Mouse (Mus musculus): ENCODE data around the gene Dock1. TPM values are rescaled to one million over a fixed set of nuclear protein-coding genes. Genes with fewer than 3 reads are reported as not detected.

The Dock1 gene
- polyA plus RNA-seq, 1 experiment from 2014 or later = 40.3 TPM

DNA sequence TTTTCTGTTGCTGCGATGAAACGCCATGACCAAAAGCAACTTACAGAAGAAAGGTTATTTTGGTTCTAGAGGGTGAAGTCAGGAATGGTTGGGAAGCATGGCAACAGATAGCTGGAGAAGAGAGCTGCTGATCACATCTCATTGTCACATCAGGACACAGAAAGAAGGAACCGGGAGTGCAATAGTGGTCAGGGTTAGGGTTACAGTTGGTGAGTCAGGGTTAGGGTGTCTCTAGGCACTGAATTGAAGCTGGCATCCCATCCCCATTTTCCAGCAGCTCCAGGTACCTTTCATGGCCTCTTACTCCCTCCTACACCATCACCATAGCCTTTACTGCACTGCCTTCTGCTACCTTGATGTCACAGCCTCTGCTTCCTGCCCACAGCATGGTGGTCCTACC, 523.7 kb downstream of the Dock1 start:
- 92% methylated on average over 3 of the region's 3 CpGs for WGBS
- Histone ChIP-seq H3K4me1 (no peaks in the 10 kb centered on the region), H3K4me3 (no peak overlapping the region), H3K9me3 (no peaks in the 10 kb centered on the region), H3K36me3 (replicated peaks) (no peaks in the 10 kb centered on the region), H3K27me3 (replicated peaks; ENCODE audit: low read depth, poor library complexity, severe bottlenecking) (no peaks in the 10 kb centered on the region), H3K27ac (replicated peaks) (no peak overlapping the region)
- DNase-seq (ENCODE audit: low spot score) = no peak

DNA sequence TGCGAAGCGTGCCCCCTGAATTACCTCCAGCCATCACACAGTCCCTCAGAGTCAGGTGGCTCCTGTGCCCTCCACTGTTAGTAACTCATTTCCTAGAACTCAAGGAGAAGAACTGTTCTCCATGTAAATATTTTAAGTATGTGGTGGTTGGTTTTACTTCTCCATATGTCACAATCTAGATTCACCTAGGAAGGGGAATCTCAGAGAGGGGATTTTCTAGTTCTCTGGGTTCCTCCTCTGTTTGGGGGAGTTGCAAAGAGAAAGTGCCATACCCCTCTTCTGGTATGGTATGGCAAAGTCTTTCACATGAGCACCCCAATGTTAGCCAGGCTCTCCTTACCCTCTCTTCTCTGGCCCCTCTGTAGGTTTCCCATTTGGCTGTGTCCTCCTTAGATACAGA, 525.2 kb downstream of the Dock1 start:
- Histone ChIP-seq H3K27me3 (replicated peaks; ENCODE audit: low read depth, poor library complexity, severe bottlenecking) (no peaks in the 10 kb centered on the region), H3K4me1 (no peaks in the 10 kb centered on the region), H3K4me3 (no peak overlapping the region), H3K27ac (replicated peaks) (no peak overlapping the region), H3K9me3 (no peaks in the 10 kb centered on the region), H3K36me3 (replicated peaks) (no peaks in the 10 kb centered on the region)
- WGBS = 98% methylated on average over 2 of the region's 2 CpGs
- no peak for DNase-seq (ENCODE audit: low spot score)

DNA sequence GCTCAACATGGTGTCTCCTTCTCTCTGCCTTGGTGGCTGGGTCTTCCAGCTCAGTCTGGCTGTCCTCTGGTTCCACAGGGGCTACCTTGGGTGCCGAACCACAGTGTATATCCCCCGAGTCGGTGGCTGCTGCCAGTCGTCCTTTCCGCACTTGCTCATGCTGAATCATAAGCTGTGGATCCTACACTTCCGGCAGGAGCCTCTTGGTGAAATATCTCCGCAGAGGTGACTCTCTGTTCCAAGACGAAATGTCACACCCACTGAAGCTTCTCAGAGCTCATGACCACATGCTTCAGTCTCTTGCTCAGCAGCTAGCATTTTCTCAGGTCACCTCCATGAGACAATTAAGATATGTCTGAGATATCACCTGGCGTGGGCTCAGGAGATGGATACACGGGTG, 526.4 kb downstream of the Dock1 start:
- DNase-seq (ENCODE audit: low spot score) = no peak
- Histone ChIP-seq H3K9me3 (no peaks in the 10 kb centered on the region), H3K4me3 (no peak overlapping the region), H3K36me3 (replicated peaks) (no peaks in the 10 kb centered on the region), H3K27me3 (replicated peaks; ENCODE audit: low read depth, poor library complexity, severe bottlenecking) (no peaks in the 10 kb centered on the region), H3K27ac (replicated peaks) (no peak overlapping the region), H3K4me1 (no peaks in the 10 kb centered on the region)
- 91% methylated on average over 10 of the region's 10 CpGs for WGBS

DNA sequence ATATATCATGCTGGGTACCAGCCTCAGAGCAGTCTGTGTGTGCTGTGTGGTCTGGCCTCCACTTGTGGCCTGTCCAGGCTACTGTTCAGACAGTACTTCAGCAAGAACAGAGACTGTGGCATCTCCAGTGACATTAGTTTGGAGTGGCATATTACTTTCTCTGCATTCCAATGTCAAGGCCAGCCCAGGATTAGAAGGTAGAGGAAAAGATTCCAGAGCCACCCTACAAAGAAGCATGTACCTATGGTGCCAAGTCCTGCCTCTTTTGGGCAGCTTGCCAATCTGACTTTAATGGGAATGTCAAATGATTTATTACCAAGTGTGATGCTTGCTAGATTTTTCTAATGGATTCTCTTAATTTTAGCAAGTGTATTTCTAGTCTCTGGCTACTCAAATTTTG, 533.5 kb downstream of the Dock1 start:
- Histone ChIP-seq H3K4me1 (no peaks in the 10 kb centered on the region), H3K9me3 (no peaks in the 10 kb centered on the region), H3K27ac (replicated peaks) (no peak overlapping the region), H3K36me3 (replicated peaks) (no peaks in the 10 kb centered on the region), H3K27me3 (replicated peaks; ENCODE audit: low read depth, poor library complexity, severe bottlenecking) (no peaks in the 10 kb centered on the region), H3K4me3 (no peak overlapping the region)
- DNase-seq (ENCODE audit: low spot score) = no peak

DNA sequence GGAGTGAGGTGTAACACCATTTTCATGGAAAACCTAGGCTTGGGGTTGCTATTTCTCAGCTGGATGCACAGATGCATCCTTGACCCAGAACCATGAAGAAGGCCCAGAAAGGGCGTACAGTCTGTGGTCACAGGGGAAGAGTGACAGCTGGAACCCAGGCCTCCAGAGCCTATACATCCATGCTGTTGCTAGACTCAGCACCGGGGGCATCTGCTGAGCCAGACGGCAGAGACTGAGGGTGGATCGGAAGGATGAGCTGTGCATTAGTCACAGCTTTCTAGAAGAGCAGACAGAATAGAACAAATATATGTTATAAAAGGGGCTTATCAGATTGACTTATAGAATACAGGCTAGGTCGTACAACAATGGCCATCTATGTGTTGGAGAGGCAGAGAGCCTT, 534.7 kb downstream of the Dock1 start:
- 87% methylated on average over 5 of the region's 5 CpGs for WGBS
- Histone ChIP-seq H3K4me1 (no peaks in the 10 kb centered on the region), H3K27me3 (replicated peaks; ENCODE audit: low read depth, poor library complexity, severe bottlenecking) (no peaks in the 10 kb centered on the region), H3K27ac (replicated peaks) (no peak overlapping the region), H3K9me3 (no peaks in the 10 kb centered on the region), H3K36me3 (replicated peaks) (no peaks in the 10 kb centered on the region), H3K4me3 (no peak overlapping the region)
- no peak for DNase-seq (ENCODE audit: low spot score)

DNA sequence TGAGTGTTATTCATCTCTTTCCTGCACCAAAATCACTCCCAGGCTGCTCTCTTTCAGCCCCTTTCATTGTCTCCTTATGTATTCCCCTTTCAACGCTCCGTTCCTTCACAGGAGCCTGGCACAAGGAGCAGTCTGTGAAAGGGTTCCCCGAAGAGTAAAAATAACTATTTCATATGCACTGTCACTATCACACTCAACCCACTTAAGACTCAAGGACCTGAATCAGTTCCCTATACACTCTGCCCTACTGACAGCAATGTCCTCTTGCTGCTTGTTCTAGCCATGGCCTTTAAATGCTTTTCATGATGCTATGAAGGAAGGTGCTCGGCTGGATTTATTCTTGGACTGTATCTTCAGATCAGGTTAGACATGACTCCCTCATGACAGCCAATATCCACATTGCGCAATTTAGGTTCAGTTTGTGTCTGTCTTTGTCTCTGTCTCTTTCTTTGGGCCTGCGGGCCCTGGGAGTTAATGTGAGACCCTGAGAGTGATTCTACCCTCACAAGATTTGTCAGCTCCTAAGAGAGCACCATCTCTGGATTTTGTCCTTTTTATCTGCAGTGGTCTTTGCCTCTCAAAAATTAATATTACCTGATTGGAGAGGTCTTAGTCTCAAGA, 538.6 kb downstream of the Dock1 start:
- Histone ChIP-seq H3K27me3 (replicated peaks; ENCODE audit: low read depth, poor library complexity, severe bottlenecking) (no peaks in the 10 kb centered on the region), H3K9me3 (no peaks in the 10 kb centered on the region), H3K36me3 (replicated peaks) (no peaks in the 10 kb centered on the region), H3K27ac (replicated peaks) (no peak overlapping the region), H3K4me3 (no peak overlapping the region), H3K4me1 (no peaks in the 10 kb centered on the region)
- no peak for DNase-seq (ENCODE audit: low spot score)
- 87% methylated on average over 6 of the region's 6 CpGs for WGBS

DNA sequence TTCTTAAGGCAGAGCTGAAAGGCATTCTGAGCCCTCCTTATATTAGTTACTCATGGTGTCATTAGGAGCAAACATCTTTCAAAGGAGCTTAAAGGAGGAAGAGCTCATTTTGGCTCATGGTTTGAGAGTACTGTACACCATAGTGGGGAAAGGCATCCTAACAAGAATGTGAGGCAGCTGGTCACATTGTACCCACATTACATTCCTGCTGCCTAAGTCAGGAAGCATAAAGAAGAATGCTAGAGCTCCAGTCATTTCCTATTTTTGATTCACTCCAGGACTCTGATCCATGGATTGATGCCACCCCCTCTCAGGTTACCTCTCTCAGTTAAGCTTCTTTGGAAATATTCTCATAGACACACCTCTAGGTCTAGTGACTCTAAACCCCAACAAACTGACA, 539.8 kb downstream of the Dock1 start:
- Histone ChIP-seq H3K4me1 (no peaks in the 10 kb centered on the region), H3K27me3 (replicated peaks; ENCODE audit: low read depth, poor library complexity, severe bottlenecking) (no peaks in the 10 kb centered on the region)

DNA sequence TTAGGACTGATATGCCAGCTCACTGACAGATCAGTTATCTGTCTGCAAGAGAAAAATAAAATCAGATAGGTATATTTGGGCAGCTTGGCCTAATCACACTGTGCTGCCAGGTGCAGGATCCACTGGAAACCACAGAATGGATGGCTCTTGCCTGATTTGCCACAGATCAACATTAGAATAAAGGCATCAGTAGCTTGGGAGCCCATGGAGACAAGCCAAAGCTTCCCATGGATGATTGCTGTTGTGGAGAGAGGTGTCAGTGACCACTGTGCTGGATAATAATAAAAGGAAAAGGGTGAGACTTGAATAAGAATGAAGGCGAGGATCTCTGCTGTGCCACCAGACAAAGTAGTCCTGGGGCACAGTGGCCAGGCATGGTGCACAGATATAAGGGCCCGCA, 540.4 kb downstream of the Dock1 start:
- Histone ChIP-seq H3K27me3 (replicated peaks; ENCODE audit: low read depth, poor library complexity, severe bottlenecking) (no peaks in the 10 kb centered on the region), H3K4me1 (no peaks in the 10 kb centered on the region), H3K27ac (replicated peaks) (no peak overlapping the region), H3K36me3 (replicated peaks) (no peaks in the 10 kb centered on the region), H3K9me3 (no peaks in the 10 kb centered on the region), H3K4me3 (no peak overlapping the region)
- no peak for DNase-seq (ENCODE audit: low spot score)
- WGBS = 87% methylated on average over 2 of the region's 2 CpGs

More for the DNA sequence above, 539.8 kb downstream of the Dock1 start:
- H3K27ac ChIP-seq (replicated peaks) = no peak overlapping the region
- no peaks in the 10 kb centered on the region for H3K36me3 ChIP-seq (replicated peaks)
- H3K4me3 ChIP-seq = no peak overlapping the region
- H3K9me3 ChIP-seq = no peaks in the 10 kb centered on the region
- DNase-seq (ENCODE audit: low spot score) = no peak

DNA sequence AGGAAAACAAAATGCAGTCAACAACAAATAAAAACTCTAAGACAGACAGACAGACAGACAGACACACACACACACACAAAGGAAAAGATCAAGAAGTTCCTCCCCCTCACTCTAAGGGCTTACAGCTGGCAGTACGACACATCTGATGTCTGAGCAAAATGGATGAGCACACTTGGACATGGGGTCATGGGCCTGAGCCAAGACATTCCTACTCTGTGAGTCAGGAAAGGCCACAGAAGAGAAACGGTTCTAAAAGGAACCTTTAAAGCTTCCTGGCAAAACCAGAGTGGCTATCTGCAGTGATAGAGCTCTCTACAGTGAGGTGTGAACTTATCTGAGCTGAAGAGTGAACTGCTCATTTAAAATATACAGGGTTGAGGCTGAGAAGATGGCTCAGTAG, 542.1 kb downstream of the Dock1 start:
- no peaks in the 10 kb centered on the region for H3K4me1 ChIP-seq
- no peak overlapping the region for H3K4me3 ChIP-seq
- H3K36me3 ChIP-seq (replicated peaks) = no peaks in the 10 kb centered on the region
- WGBS = 78% methylated on average over 2 of the region's 2 CpGs
- H3K27me3 ChIP-seq (replicated peaks; ENCODE audit: low read depth, poor library complexity, severe bottlenecking) = no peaks in the 10 kb centered on the region
- no peak for DNase-seq (ENCODE audit: low spot score)
- no peak overlapping the region for H3K27ac ChIP-seq (replicated peaks)
- H3K9me3 ChIP-seq = no peaks in the 10 kb centered on the region

DNA sequence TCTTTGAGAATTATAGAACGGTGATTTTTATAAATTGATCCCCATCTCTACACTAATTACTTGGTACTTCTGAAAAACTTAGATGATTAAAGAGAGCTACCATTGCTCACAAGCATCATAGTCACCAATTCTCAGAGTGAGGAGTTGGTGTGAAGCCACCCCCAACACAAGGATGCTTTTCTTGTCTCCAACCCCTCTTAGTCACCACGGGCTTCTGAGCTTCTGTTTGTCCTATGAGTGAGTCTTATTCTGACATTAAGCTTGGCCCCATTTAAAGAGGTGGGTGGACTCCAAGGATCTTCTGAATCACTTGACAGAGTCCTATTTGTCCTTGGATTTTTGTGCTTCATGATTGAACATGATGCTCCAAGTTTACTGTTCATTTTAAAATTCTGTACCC, 551.0 kb downstream of the Dock1 start:
- Histone ChIP-seq H3K36me3 (replicated peaks) (no peaks in the 10 kb centered on the region), H3K4me3 (no peak overlapping the region), H3K9me3 (no peaks in the 10 kb centered on the region), H3K27me3 (replicated peaks; ENCODE audit: low read depth, poor library complexity, severe bottlenecking) (no peaks in the 10 kb centered on the region), H3K27ac (replicated peaks) (no peak overlapping the region), H3K4me1 (no peaks in the 10 kb centered on the region)
- WGBS = 87% methylated on average over 2 of the region's 2 CpGs
- DNase-seq (ENCODE audit: low spot score) = no peak

Data from embryonic facial prominence, embryonic 10.5 days (tissue).